Mouse (Mus musculus): Measurements from ENCODE around the gene Btbd9. TPM values are rescaled to one million over a fixed set of nuclear protein-coding genes. Genes with fewer than 3 reads are reported as not detected.

Gene Btbd9
- polyA plus RNA-seq, 1 experiment, result 31.2 TPM

DNA sequence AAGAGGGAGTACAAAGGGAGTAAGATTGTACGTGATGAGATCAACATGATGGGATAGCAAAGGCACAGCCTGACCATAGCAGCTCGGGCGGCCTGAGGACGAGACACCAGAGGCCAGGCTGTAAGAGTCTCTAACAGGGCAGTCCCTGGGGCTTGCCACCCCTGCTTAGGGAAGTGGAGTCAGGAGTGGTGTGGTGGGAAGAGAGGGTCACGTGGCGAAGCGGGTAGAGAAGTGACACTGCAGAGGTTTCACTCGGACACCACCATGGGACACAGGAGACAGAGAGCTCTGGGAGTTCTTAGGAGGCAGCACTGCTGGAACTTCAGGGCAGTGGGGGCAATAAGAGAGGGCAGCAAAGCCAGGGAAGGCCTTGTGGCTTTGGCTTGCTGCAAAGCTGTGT is 278.9 kb downstream of the Btbd9 start:
- TF ChIP-seq POLR2A (IDR thresholded peaks at IDR 0.05; ENCODE audit: low read depth, low read length) (no peak), CTCF (IDR thresholded peaks at IDR 0.05; ENCODE audit: extremely low read depth, insufficient read length, insufficient replicate concordance, low read depth, low read length) (no peak)
- 96% methylated on average over 8 of the region's 8 CpGs for WGBS
- H3K36me3 ChIP-seq (ENCODE audit: control insufficient read depth, insufficient read depth, low read length), result peaks cover 9% of the 10 kb centered on the region; the same call in 1 of the 2 replicates
- H3K4me3 ChIP-seq (ENCODE audit: low read depth, low read length), result no peak overlapping the region
- H3K4me1 ChIP-seq (ENCODE audit: control insufficient read depth, insufficient read depth, insufficient read length, low read length), result no peaks in the 10 kb centered on the region
- H3K27ac ChIP-seq (ENCODE audit: insufficient read depth, low read depth, low read length), result no peak overlapping the region
- no peaks in the 10 kb centered on the region for H3K27me3 ChIP-seq (ENCODE audit: control insufficient read depth, insufficient read depth, low read length)

- H3K27me3 ChIP-seq (ENCODE audit: control insufficient read depth, insufficient read depth, low read length), result no peaks in the 10 kb centered on the region
- H3K36me3 ChIP-seq (ENCODE audit: control insufficient read depth, insufficient read depth, low read length), result peaks cover 11% of the 10 kb centered on the region; the same call in 1 of the 2 replicates
- 87% methylated on average over 8 of the region's 8 CpGs for WGBS
- no peaks in the 10 kb centered on the region for H3K4me1 ChIP-seq (ENCODE audit: control insufficient read depth, insufficient read depth, insufficient read length, low read length)
- TF ChIP-seq CTCF (IDR thresholded peaks at IDR 0.05; ENCODE audit: extremely low read depth, insufficient read length, insufficient replicate concordance, low read depth, low read length) (no peak), POLR2A (IDR thresholded peaks at IDR 0.05; ENCODE audit: low read depth, low read length) (no peak)
- no peak overlapping the region for H3K27ac ChIP-seq (ENCODE audit: insufficient read depth, low read depth, low read length)
- H3K4me3 ChIP-seq (ENCODE audit: low read depth, low read length), result no peak overlapping the region
These were observed 280.2 kb downstream of the Btbd9 start for GRCm38 (mm10) chr17:30296069-30296468.

GRCm38 (mm10) chr17:30292666-30293065 is 283.6 kb downstream of the Btbd9 start:
- WGBS, result 86% methylated on average over 6 of the region's 6 CpGs
- H3K4me3 ChIP-seq (ENCODE audit: low read depth, low read length), result no peak overlapping the region
- no peaks in the 10 kb centered on the region for H3K27me3 ChIP-seq (ENCODE audit: control insufficient read depth, insufficient read depth, low read length)
- TF ChIP-seq POLR2A (IDR thresholded peaks at IDR 0.05; ENCODE audit: low read depth, low read length), result no peak
- TF ChIP-seq CTCF (IDR thresholded peaks at IDR 0.05; ENCODE audit: extremely low read depth, insufficient read length, insufficient replicate concordance, low read depth, low read length), result no peak
- H3K36me3 ChIP-seq (ENCODE audit: control insufficient read depth, insufficient read depth, low read length), result peaks cover 5% of the 10 kb centered on the region; the same call in 1 of the 2 replicates
- H3K27ac ChIP-seq (ENCODE audit: insufficient read depth, low read depth, low read length), result no peak overlapping the region
- H3K4me1 ChIP-seq (ENCODE audit: control insufficient read depth, insufficient read depth, insufficient read length, low read length), result no peaks in the 10 kb centered on the region

- Histone ChIP-seq H3K36me3 (ENCODE audit: control insufficient read depth, insufficient read depth, low read length) (no peaks in the 10 kb centered on the region), H3K4me3 (ENCODE audit: low read depth, low read length) (no peak overlapping the region), H3K27me3 (ENCODE audit: control insufficient read depth, insufficient read depth, low read length) (no peaks in the 10 kb centered on the region), H3K27ac (ENCODE audit: insufficient read depth, low read depth, low read length) (no peak overlapping the region), H3K4me1 (ENCODE audit: control insufficient read depth, insufficient read depth, insufficient read length, low read length) (no peaks in the 10 kb centered on the region)
- TF ChIP-seq CTCF (IDR thresholded peaks at IDR 0.05; ENCODE audit: extremely low read depth, insufficient read length, insufficient replicate concordance, low read depth, low read length), result no peak
- no peak for TF ChIP-seq POLR2A (IDR thresholded peaks at IDR 0.05; ENCODE audit: low read depth, low read length)
- 88% methylated on average over 2 of the region's 2 CpGs for whole genome bisulfite sequencing
These were observed 290.6 kb downstream of the Btbd9 start for GRCm38 (mm10) chr17:30285641-30286040.

DNA sequence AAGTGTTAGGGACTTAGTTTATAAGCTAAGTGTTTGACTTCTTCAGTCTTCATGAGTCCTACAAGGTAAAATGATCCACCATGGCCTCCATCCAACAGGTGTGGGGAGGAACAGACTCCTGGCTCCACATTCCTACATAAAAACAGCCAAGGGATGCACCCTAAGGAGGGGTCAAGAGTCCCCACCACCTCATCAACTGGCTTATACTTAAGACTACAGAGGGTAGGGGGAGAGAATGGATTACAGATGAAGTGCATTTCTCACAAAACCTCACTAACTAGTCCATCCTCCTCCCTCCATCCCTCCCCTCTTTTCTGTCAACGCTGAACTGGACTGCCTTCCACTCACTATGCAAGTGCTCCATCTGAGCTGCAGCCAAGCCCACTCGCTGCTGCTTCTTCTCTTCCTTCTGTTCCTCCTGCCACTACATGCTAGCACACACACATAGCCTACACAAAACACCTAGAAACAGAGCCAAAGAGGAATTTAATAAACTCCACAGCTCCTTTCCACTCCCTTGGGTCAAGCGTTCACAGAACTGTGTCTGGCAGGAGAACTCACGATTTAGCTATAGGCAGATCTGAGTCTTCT is 292.7 kb downstream of the Btbd9 start:
- TF ChIP-seq POLR2A (IDR thresholded peaks at IDR 0.05; ENCODE audit: low read depth, low read length) (no peak), CTCF (IDR thresholded peaks at IDR 0.05; ENCODE audit: extremely low read depth, insufficient read length, insufficient replicate concordance, low read depth, low read length) (no peak)
- no peaks in the 10 kb centered on the region for H3K4me1 ChIP-seq (ENCODE audit: control insufficient read depth, insufficient read depth, insufficient read length, low read length)
- H3K27ac ChIP-seq (ENCODE audit: insufficient read depth, low read depth, low read length), result no peak overlapping the region
- H3K27me3 ChIP-seq (ENCODE audit: control insufficient read depth, insufficient read depth, low read length), result no peaks in the 10 kb centered on the region
- H3K36me3 ChIP-seq (ENCODE audit: control insufficient read depth, insufficient read depth, low read length), result no peaks in the 10 kb centered on the region
- H3K4me3 ChIP-seq (ENCODE audit: low read depth, low read length), result no peak overlapping the region
- 93% methylated on average over 4 of the region's 4 CpGs for WGBS

- Histone ChIP-seq H3K36me3 (ENCODE audit: control insufficient read depth, insufficient read depth, low read length) (no peaks in the 10 kb centered on the region), H3K27ac (ENCODE audit: insufficient read depth, low read depth, low read length) (no peak overlapping the region), H3K27me3 (ENCODE audit: control insufficient read depth, insufficient read depth, low read length) (no peaks in the 10 kb centered on the region), H3K4me3 (ENCODE audit: low read depth, low read length) (no peak overlapping the region), H3K4me1 (ENCODE audit: control insufficient read depth, insufficient read depth, insufficient read length, low read length) (no peaks in the 10 kb centered on the region)
- TF ChIP-seq POLR2A (IDR thresholded peaks at IDR 0.05; ENCODE audit: low read depth, low read length), result no peak
- no peak for TF ChIP-seq CTCF (IDR thresholded peaks at IDR 0.05; ENCODE audit: extremely low read depth, insufficient read length, insufficient replicate concordance, low read depth, low read length)
These were observed 293.3 kb downstream of the Btbd9 start for GRCm38 (mm10) chr17:30283001-30283400.

- Histone ChIP-seq H3K27me3 (ENCODE audit: control insufficient read depth, insufficient read depth, low read length) (no peaks in the 10 kb centered on the region), H3K27ac (ENCODE audit: insufficient read depth, low read depth, low read length) (no peak overlapping the region), H3K4me3 (ENCODE audit: low read depth, low read length) (no peak overlapping the region), H3K4me1 (ENCODE audit: control insufficient read depth, insufficient read depth, insufficient read length, low read length) (no peaks in the 10 kb centered on the region), H3K36me3 (ENCODE audit: control insufficient read depth, insufficient read depth, low read length) (no peaks in the 10 kb centered on the region)
- no peak for TF ChIP-seq POLR2A (IDR thresholded peaks at IDR 0.05; ENCODE audit: low read depth, low read length)
- WGBS, result 58% methylated on average over 7 of the region's 7 CpGs
These were observed 295.8 kb downstream of the Btbd9 start for GRCm38 (mm10) chr17:30280323-30281118.

All from small intestine, adult 2 months (tissue).